Mouse (Mus musculus) myocyte (in vitro differentiated cells): Measurements from ENCODE around the gene Fgd2. TPM values are rescaled to one million over a fixed set of nuclear protein-coding genes. Genes with fewer than 3 reads are reported as not detected.

Source experiments
- H3K27me3 ChIP-seq: one replicate; pipeline ENCODE4 v1.6.1; 2011; ENCODE audit not compliant: control insufficient read depth, insufficient read depth, insufficient read length
- H3K36me3 ChIP-seq: one replicate; pipeline ENCODE4 v1.6.1; 2011; ENCODE audit not compliant: control insufficient read depth, insufficient read depth
- H3K4me2 ChIP-seq: one replicate; pipeline ENCODE4 v1.6.1; 2011; ENCODE audit warnings: low read depth, control low read depth
- H3K4me3 ChIP-seq: one replicate; pipeline ENCODE4 v1.5.1; 2011; ENCODE audit warnings: mild to moderate bottlenecking, control low read depth, moderate library complexity
- H3K79me2 ChIP-seq: one replicate; pipeline ENCODE4 v1.6.1; 2011; ENCODE audit not compliant: control insufficient read depth, insufficient read depth
- H3ac ChIP-seq: one replicate; pipeline ENCODE4 v1.6.1; 2011; ENCODE audit not compliant: control insufficient read depth, insufficient read length
- CEBPB ChIP-seq: IDR thresholded peaks from 2 replicates; pipeline ENCODE4 v1.6.1; 2011; ENCODE audit warnings: mild to moderate bottlenecking, moderate library complexity; ENCODE audit not compliant: poor library complexity, insufficient read depth, severe bottlenecking
- E2F4 ChIP-seq: IDR thresholded peaks from one replicate; pipeline ENCODE4 v1.6.1; 2011; ENCODE audit warnings: mild to moderate bottlenecking, control low read depth, moderate library complexity; ENCODE audit not compliant: insufficient read depth
- MAX ChIP-seq: IDR thresholded peaks from one replicate; pipeline ENCODE4 v1.6.1; 2011; ENCODE audit warnings: low read depth, mild to moderate bottlenecking, control low read depth
- MYOD1 ChIP-seq, 3 experiments: IDR thresholded peaks; one replicate each; pipeline ENCODE4 v1.6.1; 2011; ENCODE audit warnings: control low read depth in 2 of 3, low read depth in 2 of 3, mild to moderate bottlenecking in 2 of 3, moderate library complexity in 1 of 3; ENCODE audit not compliant: insufficient read length in 2 of 3, control insufficient read depth in 1 of 3
- MYOG ChIP-seq, 3 experiments: IDR thresholded peaks; one replicate each; pipeline ENCODE4 v1.6.1; 2011; ENCODE audit warnings: control low read depth in 2 of 3, low read depth in 2 of 3, mild to moderate bottlenecking in 2 of 3; ENCODE audit not compliant: insufficient read length in 2 of 3, control insufficient read depth in 1 of 3, insufficient read depth in 1 of 3
- POLR2A ChIP-seq: IDR thresholded peaks from one replicate; pipeline ENCODE4 v1.6.1; 2011; ENCODE audit warnings: low read depth, mild to moderate bottlenecking, control low read depth, moderate library complexity; ENCODE audit not compliant: insufficient read length
- POLR2AphosphoS2 ChIP-seq: IDR thresholded peaks from one replicate; pipeline ENCODE4 v1.6.1; 2011; ENCODE audit warnings: low read depth, control low read depth; ENCODE audit not compliant: insufficient read length
- REST ChIP-seq: IDR thresholded peaks from one replicate; pipeline ENCODE4 v1.6.1; 2011; ENCODE audit warnings: mild to moderate bottlenecking, control low read depth, moderate library complexity; ENCODE audit not compliant: insufficient read depth, insufficient read length
- SRF ChIP-seq: IDR thresholded peaks from one replicate; pipeline ENCODE4 v1.6.1; 2011; ENCODE audit warnings: low read depth; ENCODE audit not compliant: control insufficient read depth, insufficient read length
- TCF12 ChIP-seq: IDR thresholded peaks from one replicate; pipeline ENCODE4 v1.6.1; 2011; ENCODE audit warnings: mild to moderate bottlenecking, control low read depth; ENCODE audit not compliant: poor library complexity, insufficient read depth, severe bottlenecking
- TCF3 ChIP-seq: IDR thresholded peaks from one replicate; pipeline ENCODE4 v1.6.1; 2011; ENCODE audit warnings: low read depth, control low read depth; ENCODE audit not compliant: insufficient read length
- USF1 ChIP-seq: IDR thresholded peaks from one replicate; pipeline ENCODE4 v1.6.1; 2011; ENCODE audit warnings: low read depth, mild to moderate bottlenecking, control low read depth, moderate library complexity
- polyA plus RNA-seq: library from polyadenylated mRNA; unstranded; fragments of >200 nt; fragmentation: generic; extraction: Trizol; gene quantifications from one replicate; pipeline ENCODE4 v1.2.1, GENCODE M21; 2012; ENCODE audit warnings: missing spikeins

Gene Fgd2
- polyA plus RNA-seq, 1 experiment: 0.54 TPM

GRCm38 (mm10) chr17:29411821-29412425, 51.2 kb downstream of the Fgd2 start:
- H3K4me3 ChIP-seq: no peak overlapping the region
- no peak overlapping the region for H3K4me2 ChIP-seq
- TF ChIP-seq POLR2AphosphoS2 (no peak), E2F4 (no peak), CEBPB (no peak), USF1 (no peak), SRF (no peak), MYOG (IDR thresholded peaks at IDR 0.05; ENCODE audit: control insufficient read depth in 1 of 3, insufficient read depth in 1 of 3, insufficient read length in 2 of 3, low read depth in 2 of 3) (no peak), POLR2A (no peak), MAX (no peak), MYOD1 (IDR thresholded peaks at IDR 0.05; ENCODE audit: control insufficient read depth in 1 of 3, insufficient read length in 2 of 3, low read depth in 2 of 3) (no peak), REST (no peak), TCF12 (no peak), TCF3 (no peak)

DNA sequence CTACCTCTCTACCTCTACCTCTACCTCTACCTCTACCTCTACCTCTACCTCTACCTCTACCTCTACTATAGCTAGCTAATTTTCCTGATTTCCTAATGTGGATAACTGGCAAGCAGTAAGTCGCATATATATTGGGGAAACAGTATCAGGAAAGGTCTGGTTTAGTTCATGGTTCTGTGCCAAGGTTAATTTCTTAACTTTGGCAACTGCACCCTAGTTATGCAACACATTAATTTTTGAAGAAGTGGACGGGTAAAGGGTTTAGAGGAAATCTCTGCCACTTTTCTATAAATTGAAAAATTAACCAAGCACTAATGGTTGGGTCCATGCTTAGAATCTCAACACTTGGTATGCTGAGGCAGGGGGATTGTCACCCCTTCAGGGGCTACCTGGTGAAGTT, 53.9 kb downstream of the Fgd2 start:
- Histone ChIP-seq H3K27me3 (no peaks in the 10 kb centered on the region), H3K4me3 (no peak overlapping the region), H3K36me3 (no peaks in the 10 kb centered on the region), H3K4me2 (no peak overlapping the region), H3K79me2 (no peaks in the 10 kb centered on the region), H3ac (no peak overlapping the region)
- TF ChIP-seq REST (no peak), E2F4 (no peak), MYOD1 (IDR thresholded peaks at IDR 0.05; ENCODE audit: control insufficient read depth in 1 of 3, insufficient read length in 2 of 3, low read depth in 2 of 3) (no peak), USF1 (no peak), TCF3 (no peak), MYOG (IDR thresholded peaks at IDR 0.05; ENCODE audit: control insufficient read depth in 1 of 3, insufficient read depth in 1 of 3, insufficient read length in 2 of 3, low read depth in 2 of 3) (no peak), TCF12 (no peak), POLR2AphosphoS2 (no peak), SRF (no peak), MAX (no peak), POLR2A (no peak), CEBPB (no peak)

More at GRCm38 (mm10) chr17:29411821-29412425, 51.2 kb downstream of the Fgd2 start:
- Histone ChIP-seq H3ac (no peak overlapping the region), H3K79me2 (no peaks in the 10 kb centered on the region), H3K36me3 (no peaks in the 10 kb centered on the region), H3K27me3 (no peaks in the 10 kb centered on the region)

GRCm38 (mm10) chr17:29415761-29416662, 55.3 kb downstream of the Fgd2 start:
- Histone ChIP-seq H3K4me3 (no peak overlapping the region), H3K36me3 (no peaks in the 10 kb centered on the region), H3K4me2 (no peak overlapping the region), H3ac (no peak overlapping the region), H3K27me3 (no peaks in the 10 kb centered on the region), H3K79me2 (no peaks in the 10 kb centered on the region)
- TF ChIP-seq MYOD1 (IDR thresholded peaks at IDR 0.05; ENCODE audit: control insufficient read depth in 1 of 3, insufficient read length in 2 of 3, low read depth in 2 of 3) (peak in 2 of 3 experiments; percentile 30 to 49), USF1 (no peak), MYOG (IDR thresholded peaks at IDR 0.05; ENCODE audit: control insufficient read depth in 1 of 3, insufficient read depth in 1 of 3, insufficient read length in 2 of 3, low read depth in 2 of 3) (peak in 2 of 3 experiments; percentile 10 to 16)

- H3K4me3 ChIP-seq: no peak overlapping the region
- no peak overlapping the region for H3K4me2 ChIP-seq
- no peaks in the 10 kb centered on the region for H3K27me3 ChIP-seq
- TF ChIP-seq REST (no peak), SRF (no peak), E2F4 (no peak), MYOD1 (IDR thresholded peaks at IDR 0.05; ENCODE audit: control insufficient read depth in 1 of 3, insufficient read length in 2 of 3, low read depth in 2 of 3) (no peak), CEBPB (no peak), USF1 (no peak), TCF3 (no peak), TCF12 (no peak), POLR2A (no peak), POLR2AphosphoS2 (no peak), MYOG (IDR thresholded peaks at IDR 0.05; ENCODE audit: control insufficient read depth in 1 of 3, insufficient read depth in 1 of 3, insufficient read length in 2 of 3, low read depth in 2 of 3) (no peak), MAX (no peak)
- H3K79me2 ChIP-seq: no peaks in the 10 kb centered on the region
- H3K36me3 ChIP-seq: no peaks in the 10 kb centered on the region
- no peak overlapping the region for H3ac ChIP-seq
Measured at GRCm38 (mm10) chr17:29416757-29417156, 56.0 kb downstream of the Fgd2 start.
